Mouse (Mus musculus) cerebellum, adult 2 months (tissue): ENCODE results near the gene Hist2h4.

Experiments
- CTCF ChIP-seq: fragments of 200-500 bp; IDR thresholded peaks from 2 replicates; pipeline ENCODE4 v1.5.1; 2011; ENCODE audit warnings: low read depth, mild to moderate bottlenecking, control low read depth, low read length, moderate library complexity, borderline replicate concordance; ENCODE audit not compliant: insufficient read depth
- POLR2A ChIP-seq: fragments of 200-500 bp; IDR thresholded peaks from 2 replicates; pipeline ENCODE4 v1.6.1; 2011; ENCODE audit warnings: low read length, control low read depth, borderline replicate concordance; ENCODE audit not compliant: insufficient read depth

DNA sequence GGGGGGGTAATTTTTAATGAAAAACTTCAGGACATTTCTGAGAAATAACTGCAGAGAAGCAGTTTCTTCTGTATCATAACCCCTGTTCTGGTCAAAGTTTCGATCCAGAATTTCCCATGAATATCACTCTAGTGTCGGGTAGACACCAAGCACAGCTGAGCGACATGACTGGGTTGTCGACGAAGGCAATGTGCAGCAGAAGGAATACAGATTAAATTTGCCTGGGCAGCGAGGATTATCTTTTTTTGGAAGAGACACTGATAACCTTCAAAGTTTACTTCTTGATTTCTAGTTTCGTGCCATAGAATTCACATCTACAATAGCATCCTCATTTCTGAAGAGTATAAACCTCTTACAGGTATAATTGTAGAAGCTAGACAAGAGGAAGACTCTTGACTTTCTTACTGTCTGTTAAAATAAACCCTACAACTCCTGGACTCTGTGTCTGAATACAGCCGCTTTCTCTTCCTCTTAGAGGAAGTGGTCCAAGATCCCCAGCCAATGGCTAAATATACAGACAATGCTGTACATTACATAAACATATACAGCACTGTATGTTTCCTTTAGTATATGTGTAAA is 3.1 kb upstream of the Hist2h4 start:
- TF ChIP-seq CTCF (no peak), POLR2A (no peak)
